Mouse (Mus musculus) spleen, adult 12 weeks (tissue): Measurements from ENCODE around the gene Serpina6.
"Not testable (repeated sequence)": the region's sequence is repeated elsewhere in the genome, so short reads cannot be mapped to it uniquely, and the experiment has no call there.

Experiments used
- DNase-seq: peaks from one replicate; pipeline ENCODE4 v3.0.0; 2022; ENCODE audit warnings: low spot score

Gene Serpina6

GRCm38 (mm10) chr12:103656848-103657626 lies at the start of gene Serpina6:
TSS of gene Serpina6 (minus strand) at chr12:103657212.
- no peak for DNase-seq

GRCm38 (mm10) chr12:103706113-103706512 lies 49.1 kb upstream of the Serpina6 start:
- no peak for DNase-seq

- no peak for DNase-seq
These were observed 48.5 kb upstream of the Serpina6 start for GRCm38 (mm10) chr12:103705547-103705946.

- DNase-seq: no peak
These were observed 43.2 kb upstream of the Serpina6 start for GRCm38 (mm10) chr12:103700144-103700750.

GRCm38 (mm10) chr12:103695429-103695828 lies 38.4 kb upstream of the Serpina6 start, which contains the start of gene Serpina1f:
TSS of gene Serpina1f (minus strand) at chr12:103695529.
- no peak for DNase-seq

- no peak for DNase-seq
These were observed 31.3 kb upstream of the Serpina6 start for GRCm38 (mm10) chr12:103688221-103688814.

- no peak for DNase-seq
These were observed 30.0 kb upstream of the Serpina6 start for GRCm38 (mm10) chr12:103687021-103687420.

- no peak for DNase-seq
These were observed 29.0 kb upstream of the Serpina6 start for GRCm38 (mm10) chr12:103686050-103686449.

GRCm38 (mm10) chr12:103685386-103685785 lies 28.4 kb upstream of the Serpina6 start:
- DNase-seq: no peak

GRCm38 (mm10) chr12:103683775-103684174 lies 26.8 kb upstream of the Serpina6 start:
- DNase-seq: no peak

GRCm38 (mm10) chr12:103681739-103682138 lies 24.7 kb upstream of the Serpina6 start:
- DNase-seq: no peak

- no peak for DNase-seq
These were observed 24.2 kb upstream of the Serpina6 start for GRCm38 (mm10) chr12:103681169-103681568.

- not testable (repeated sequence) for DNase-seq
These were observed 22.8 kb upstream of the Serpina6 start for GRCm38 (mm10) chr12:103679853-103680252.

GRCm38 (mm10) chr12:103676039-103676438 lies 19.0 kb upstream of the Serpina6 start, which contains the start of gene Serpina16:
TSS of gene Serpina16 (minus strand) at chr12:103676139.
- no peak for DNase-seq

- no peak for DNase-seq
These were observed 16.2 kb upstream of the Serpina6 start for GRCm38 (mm10) chr12:103673179-103673578.

GRCm38 (mm10) chr12:103671483-103671882 lies 14.5 kb upstream of the Serpina6 start:
- DNase-seq: no peak

GRCm38 (mm10) chr12:103670964-103671363 lies 14.0 kb upstream of the Serpina6 start:
- no peak for DNase-seq

GRCm38 (mm10) chr12:103670344-103670743 lies 13.3 kb upstream of the Serpina6 start:
- no peak for DNase-seq

GRCm38 (mm10) chr12:103665286-103665685 lies 8.3 kb upstream of the Serpina6 start:
- no peak for DNase-seq

- DNase-seq: not testable (repeated sequence)
These were observed 5.0 kb upstream of the Serpina6 start for GRCm38 (mm10) chr12:103662053-103662452.

GRCm38 (mm10) chr12:103660076-103660475 lies 3.1 kb upstream of the Serpina6 start:
- DNase-seq: no peak

GRCm38 (mm10) chr12:103659171-103659570 lies 2.2 kb upstream of the Serpina6 start:
- no peak for DNase-seq

- DNase-seq: no peak
These were observed 979 bp upstream of the Serpina6 start for GRCm38 (mm10) chr12:103657991-103658390.
